Mouse (Mus musculus) right cerebral cortex, postnatal 25 days (tissue): ENCODE data around the gene Ctdspl.

Experiments
- DNase-seq: peaks from one replicate; pipeline ENCODE4 v3.0.0; 2022

Ctdspl gene

DNA sequence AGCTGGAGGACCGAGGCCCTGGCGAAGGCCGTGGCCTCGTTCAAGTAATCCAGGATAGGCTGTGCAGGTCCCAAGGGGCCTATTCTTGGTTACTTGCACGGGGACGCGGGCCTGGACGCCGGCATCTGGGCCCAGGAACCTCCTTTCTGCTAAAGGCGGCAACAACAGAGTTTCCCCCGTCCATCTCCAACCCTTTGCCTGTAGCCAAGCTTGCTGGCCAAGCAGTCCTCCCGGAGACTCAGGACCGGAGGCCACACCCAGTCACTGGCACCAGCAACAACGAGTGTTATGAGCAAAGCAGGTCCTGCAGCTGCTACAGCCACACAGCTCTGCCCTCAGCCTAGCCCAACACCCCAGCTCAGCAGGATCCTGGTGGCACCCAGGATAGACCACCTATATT lies 105.5 kb downstream of the Ctdspl start:
- DNase-seq, result no peak

DNA sequence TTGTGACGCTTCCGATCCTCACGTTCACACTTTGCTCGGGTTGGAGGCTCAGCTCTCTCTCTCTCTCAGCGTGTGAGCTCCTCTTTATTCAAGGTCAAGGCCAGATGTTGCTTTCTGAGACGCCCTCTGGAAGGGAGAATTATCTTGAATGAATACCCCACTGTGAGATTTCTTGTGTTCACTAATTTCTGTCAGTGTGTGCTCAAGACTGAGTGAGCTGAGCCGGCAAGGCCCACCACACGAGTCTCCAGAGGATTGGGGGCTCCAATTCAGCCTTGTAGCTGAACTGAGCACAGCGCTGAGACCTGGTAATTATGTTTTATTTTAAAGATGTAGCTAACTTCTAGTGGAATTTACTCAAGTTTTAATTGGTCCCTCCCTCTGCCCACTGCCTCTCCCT lies 106.3 kb downstream of the Ctdspl start:
- no peak for DNase-seq

- DNase-seq, result peak; percentile 60
These were observed 107.1 kb downstream of the Ctdspl start for GRCm38 (mm10) chr9:119033111-119033921.

DNA sequence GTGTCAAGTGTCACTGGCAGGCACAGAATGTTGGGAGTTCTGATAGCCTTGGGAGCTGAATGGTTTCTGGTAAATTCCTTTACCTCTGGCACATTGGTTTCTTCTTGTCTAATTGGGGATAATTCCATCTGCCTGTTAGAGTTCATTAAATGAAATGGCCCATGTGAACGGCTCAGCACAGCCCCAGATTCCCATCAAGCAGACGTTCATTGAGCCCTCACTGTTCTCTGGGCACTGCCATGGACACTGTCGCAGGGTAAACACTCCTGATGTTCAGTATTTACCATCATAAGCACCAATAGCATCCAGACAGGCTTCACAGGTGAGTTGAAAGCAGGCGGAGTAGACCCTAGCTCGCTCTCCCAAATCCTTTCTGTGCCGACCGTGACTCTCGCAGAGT lies 107.8 kb downstream of the Ctdspl start:
- no peak for DNase-seq

GRCm38 (mm10) chr9:119034676-119035665 lies 108.7 kb downstream of the Ctdspl start:
- no peak for DNase-seq

- DNase-seq, result no peak
These were observed 109.6 kb downstream of the Ctdspl start for GRCm38 (mm10) chr9:119035836-119036235.

GRCm38 (mm10) chr9:119037076-119037730 lies 111.0 kb downstream of the Ctdspl start:
- DNase-seq, result no peak

- DNase-seq, result no peak
These were observed 112.3 kb downstream of the Ctdspl start for GRCm38 (mm10) chr9:119038574-119038973.

DNA sequence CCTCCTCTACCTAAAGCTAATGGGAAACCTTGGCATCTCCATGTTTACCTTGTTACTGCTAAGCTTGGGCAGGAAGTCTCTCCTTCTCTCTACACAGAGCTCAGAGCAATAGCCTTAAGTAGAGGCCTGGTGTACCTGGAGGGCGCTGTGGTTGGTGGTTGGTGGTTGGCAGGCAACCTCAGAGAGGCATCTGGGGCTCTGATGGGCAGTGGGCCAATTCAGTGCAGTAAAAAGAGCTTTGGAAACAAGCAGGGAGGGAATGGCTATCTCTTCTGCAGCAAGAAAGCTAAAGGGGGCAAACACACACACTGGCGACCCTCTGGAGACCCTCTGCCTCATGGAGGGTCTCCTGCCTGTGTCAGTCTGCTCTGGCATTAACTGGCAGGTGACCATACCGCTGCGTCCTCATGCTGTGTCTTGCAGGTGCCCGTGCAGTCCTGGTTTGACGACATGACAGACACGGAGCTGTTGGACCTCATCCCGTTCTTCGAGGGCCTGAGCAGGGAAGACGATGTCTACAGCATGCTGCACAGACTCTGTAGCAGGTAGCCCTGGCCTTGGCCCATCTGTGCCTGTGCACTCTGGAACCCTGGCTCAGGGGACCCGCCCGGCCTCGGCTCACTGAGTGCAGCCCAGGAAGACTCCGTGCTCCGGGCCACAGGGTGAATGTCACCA lies 114.0 kb downstream of the Ctdspl start:
- DNase-seq, result no peak

GRCm38 (mm10) chr9:119048182-119048903 lies 122.1 kb downstream of the Ctdspl start:
- DNase-seq, result no peak

DNA sequence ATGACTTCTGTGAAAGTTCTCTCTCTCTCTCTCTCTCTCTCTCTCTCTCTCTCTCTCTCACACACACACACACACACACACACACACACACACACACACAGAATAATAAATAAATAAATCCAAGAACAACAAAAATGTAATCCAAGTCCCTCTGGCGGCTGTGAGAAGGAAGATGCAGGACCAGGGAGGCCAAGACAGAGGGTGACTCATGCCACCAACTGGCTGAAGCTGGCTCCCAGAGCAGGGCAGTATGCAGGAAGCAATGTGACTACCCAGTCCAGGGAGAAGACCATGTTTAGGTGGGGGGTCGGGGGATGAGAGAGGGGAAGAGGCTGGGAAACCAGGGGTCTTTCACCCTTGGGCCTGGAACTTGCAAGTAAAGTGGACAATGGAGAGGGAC lies 124.9 kb downstream of the Ctdspl start:
- DNase-seq, result no peak

DNA sequence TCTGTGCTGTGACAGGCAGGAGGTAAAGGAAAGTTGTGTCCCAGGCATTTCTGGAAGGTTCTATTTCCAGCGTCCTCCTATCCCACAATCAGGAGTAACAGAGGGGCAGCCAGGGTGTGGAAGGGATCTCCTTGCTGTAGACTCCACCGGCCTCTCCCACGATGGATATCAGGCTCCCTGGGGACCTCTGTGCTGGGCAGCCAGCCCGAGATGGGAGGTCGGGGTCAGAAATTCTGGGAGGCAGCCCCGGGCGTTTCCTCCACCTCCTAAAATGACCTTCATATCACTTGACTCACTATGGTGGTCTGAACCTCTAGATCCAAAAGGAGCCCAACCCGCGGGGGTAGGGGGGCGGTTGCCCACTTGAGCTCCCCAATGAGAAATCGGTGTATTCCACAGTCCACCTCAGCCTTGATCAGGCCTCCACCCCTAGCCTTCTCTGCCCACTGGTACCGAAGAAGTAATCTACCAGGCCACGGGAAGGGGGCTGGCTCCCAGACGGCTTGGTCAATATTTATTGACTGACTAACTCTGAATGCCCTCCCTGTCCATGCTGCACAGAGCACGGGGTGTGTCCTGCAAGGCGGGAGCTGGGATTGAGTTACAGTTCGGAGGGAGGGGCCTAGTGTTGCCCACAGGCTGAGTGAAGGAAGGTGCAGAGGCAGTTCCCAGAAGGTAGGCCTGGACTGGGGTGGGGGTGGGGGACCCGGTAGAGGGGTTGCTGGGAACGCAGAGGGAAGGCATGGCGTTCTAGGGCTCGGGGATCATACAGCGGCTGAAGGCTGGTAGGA lies 126.1 kb downstream of the Ctdspl start, which contains the start of gene Vill:
Vill (plus strand) TSS at position 625 of the 791 bp plus-strand sequence.
- no peak for DNase-seq

DNA sequence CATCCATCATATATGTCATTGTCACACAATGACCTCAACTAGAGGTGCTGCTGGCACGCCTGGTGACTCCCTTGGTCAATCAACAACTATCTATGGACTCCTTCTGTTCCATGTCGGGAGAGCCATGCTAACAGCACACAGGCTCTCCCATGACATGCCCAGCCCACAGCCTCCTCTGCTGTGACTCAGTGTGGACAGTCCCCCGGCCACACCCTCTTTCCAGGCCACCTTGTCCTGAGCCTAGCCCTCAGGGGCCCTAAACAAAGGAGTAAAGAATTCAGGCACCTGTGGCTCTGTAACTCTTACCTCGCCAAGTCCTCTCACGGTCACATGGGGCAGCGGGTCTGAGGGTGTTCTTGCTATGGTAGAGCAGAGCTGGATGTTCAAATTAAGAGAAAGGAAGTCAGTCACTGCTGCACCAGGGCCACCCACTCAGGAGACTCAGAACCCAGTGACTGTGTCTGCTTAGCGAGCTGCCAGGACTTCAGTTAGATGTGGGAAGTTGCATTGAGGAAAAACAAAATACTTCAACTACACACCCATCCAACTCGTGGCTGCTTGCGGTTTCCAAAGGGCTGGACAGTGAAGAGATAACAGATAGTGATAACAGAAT lies 127.8 kb downstream of the Ctdspl start:
- no peak for DNase-seq

GRCm38 (mm10) chr9:119055336-119055735 lies 129.1 kb downstream of the Ctdspl start:
- no peak for DNase-seq

DNA sequence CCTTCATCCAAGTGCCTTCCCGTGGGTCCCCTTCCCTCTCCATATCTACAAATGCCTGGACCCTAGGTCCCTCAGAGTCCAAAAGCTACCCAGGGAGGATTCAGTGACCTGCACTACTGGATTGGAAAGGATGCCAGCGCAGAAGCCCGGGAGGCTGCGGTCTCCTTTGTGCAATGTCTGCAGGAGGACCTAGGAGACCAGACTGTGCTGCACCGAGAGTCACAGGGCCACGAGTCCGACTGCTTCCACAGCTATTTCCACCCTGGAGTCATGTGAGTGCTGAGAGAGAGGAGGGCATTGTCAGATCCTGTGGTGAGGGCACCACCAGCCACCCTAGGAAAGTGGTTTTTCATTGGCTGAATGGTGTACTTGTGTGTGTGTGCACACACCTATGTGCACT lies 132.0 kb downstream of the Ctdspl start:
- DNase-seq, result no peak

DNA sequence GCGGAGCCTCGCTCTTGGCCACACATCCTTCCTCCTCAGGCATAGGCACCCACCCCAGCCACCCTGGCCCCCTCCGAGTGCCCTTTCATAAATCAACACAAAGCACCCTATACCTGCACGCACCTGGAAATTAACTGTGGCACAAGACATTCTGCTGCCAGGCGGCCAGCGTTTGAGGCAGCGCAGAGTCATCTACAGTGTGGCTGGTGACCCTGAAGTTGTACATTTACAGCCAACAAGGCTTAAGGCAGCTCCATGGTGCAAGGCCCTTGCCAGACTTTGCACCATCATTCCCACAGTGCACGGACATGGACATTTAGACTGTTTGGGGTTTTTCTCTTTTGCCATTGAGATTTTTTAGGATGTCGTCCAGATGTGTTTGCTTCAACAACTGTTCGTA lies 134.4 kb downstream of the Ctdspl start:
- DNase-seq, result no peak

DNA sequence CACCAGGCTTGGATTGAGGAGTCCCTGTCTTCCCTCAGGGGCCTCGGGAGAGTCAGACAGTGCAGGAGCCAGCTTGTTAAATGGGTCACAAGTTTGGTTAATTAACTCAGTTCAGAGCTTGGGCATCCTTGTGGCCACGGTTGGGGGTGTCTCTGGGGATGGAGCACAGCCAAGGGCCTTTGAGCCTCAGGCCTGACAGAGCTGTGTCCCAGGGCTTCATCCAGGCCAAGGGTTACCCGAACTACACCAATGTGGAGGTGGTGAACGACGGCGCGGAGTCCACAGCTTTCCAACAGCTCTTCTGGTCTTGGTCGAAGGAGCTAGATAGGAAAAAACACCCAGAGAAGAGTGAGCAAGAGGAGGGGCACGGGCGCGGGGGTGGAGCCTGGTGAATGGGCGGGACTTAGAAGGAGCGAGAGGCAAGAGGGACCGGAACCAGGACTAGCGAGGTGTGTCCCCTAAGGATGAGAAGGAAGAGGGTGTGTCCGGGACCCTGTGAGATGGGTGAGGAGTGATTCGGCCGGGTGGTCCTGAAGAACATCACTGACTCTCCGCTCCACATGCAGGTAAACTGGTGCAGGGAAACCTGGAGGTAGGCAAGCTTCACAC lies 136.9 kb downstream of the Ctdspl start:
- no peak for DNase-seq

DNA sequence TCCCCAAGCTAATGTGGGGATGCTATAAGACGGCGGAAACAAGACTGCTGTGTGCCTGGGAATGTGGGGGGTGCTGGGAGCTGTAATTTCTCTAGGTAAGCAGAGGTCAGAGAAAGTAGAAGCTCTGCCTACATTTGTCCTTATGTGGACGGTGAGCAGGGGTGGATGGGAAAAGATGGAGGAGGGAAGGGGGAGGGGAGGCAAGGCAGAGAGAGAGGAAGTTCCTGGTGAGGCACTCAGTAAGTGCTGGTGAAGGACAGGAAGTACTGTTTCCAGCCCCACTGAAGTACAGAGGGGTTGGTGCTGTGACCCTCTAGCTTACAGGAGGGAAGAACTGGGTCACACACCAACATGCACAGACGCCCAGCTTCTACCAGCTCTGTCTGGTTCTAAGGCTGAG lies 138.0 kb downstream of the Ctdspl start:
- no peak for DNase-seq

DNA sequence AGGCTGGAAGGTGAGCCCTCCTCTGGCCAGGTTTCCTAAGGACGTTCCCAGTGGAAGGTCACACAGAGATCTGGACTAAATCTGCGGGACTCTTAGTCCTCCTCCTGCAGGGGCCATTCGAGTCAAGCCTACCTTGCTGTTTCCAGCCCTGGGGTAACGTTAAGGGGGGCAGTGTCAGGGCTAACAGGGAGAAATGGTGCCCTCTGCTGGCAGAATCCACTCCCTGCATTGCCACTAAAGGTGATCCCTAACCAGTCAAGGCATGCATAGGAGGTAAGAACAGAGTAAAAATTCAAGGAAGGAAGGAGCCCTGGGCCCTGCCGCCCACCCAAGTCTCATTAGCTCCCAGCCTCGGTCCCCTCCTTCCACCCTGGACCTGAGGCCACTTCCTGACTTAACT lies 141.3 kb downstream of the Ctdspl start:
- DNase-seq, result peak; percentile 75

GRCm38 (mm10) chr9:119068266-119068665 lies 142.0 kb downstream of the Ctdspl start:
- no peak for DNase-seq
